Mouse (Mus musculus) inflammation-experienced regulatory T-cells, adult 6 months (primary cell): Measurements from ENCODE around the gene Rab12. TPM values are rescaled to one million over a fixed set of nuclear protein-coding genes. Genes with fewer than 3 reads are reported as not detected.
"Not testable (repeated sequence)": the region's sequence is repeated elsewhere in the genome, so short reads cannot be mapped to it uniquely, and the experiment has no call there.

Experiments
- ATAC-seq: one replicate; pipeline ENCODE4 v1.8.0; 2017
- polyA plus RNA-seq, 3 experiments: library from polyadenylated mRNA; unstranded; fragments of 100-300 nt; shearing (Covaris generic); gene quantifications; one replicate each; pipeline ENCODE4 v1.2.1; 2017

The Rab12 gene
- polyA plus RNA-seq, result 10 to 100 TPM in 2 of 3 experiments, 1 to 10 TPM in 1; 9.0 to 19.3 (median 19.0) TPM

GRCm38 (mm10) chr17:66519554-66520553 is at the start of gene Rab12:
Gene Rab12, minus strand, starts transcription at chr17:66519729.
- ATAC-seq, result peak; percentile 95

- no peak for ATAC-seq
Observed at GRCm38 (mm10) chr17:66564213-66564612, 44.7 kb upstream of the Rab12 start.

- ATAC-seq, result no peak
Observed at GRCm38 (mm10) chr17:66563551-66563950, 44.0 kb upstream of the Rab12 start.

- no peak for ATAC-seq
Observed at GRCm38 (mm10) chr17:66561380-66561779, 41.9 kb upstream of the Rab12 start.

- ATAC-seq, result no peak
Observed at GRCm38 (mm10) chr17:66558404-66559317, 39.1 kb upstream of the Rab12 start.

GRCm38 (mm10) chr17:66552690-66553089 is 33.2 kb upstream of the Rab12 start:
- ATAC-seq, result no peak

- ATAC-seq, result no peak
Observed at GRCm38 (mm10) chr17:66550486-66550885, 31.0 kb upstream of the Rab12 start.

GRCm38 (mm10) chr17:66532285-66532684 is 12.8 kb upstream of the Rab12 start:
- ATAC-seq, result no peak

GRCm38 (mm10) chr17:66523396-66523795 is 3.9 kb upstream of the Rab12 start:
- no peak for ATAC-seq

GRCm38 (mm10) chr17:66522631-66523030 is 3.1 kb upstream of the Rab12 start:
- not testable (repeated sequence) for ATAC-seq

- peak; percentile 49 for ATAC-seq
Observed at GRCm38 (mm10) chr17:66518877-66519553, 514 bp downstream of the Rab12 start.

- ATAC-seq, result no peak
Observed at GRCm38 (mm10) chr17:66516953-66517352, 2.6 kb downstream of the Rab12 start.

- no peak for ATAC-seq
Observed at GRCm38 (mm10) chr17:66514288-66514995, 5.1 kb downstream of the Rab12 start.

- peak; percentile 77 for ATAC-seq
Observed at GRCm38 (mm10) chr17:66512202-66512956, 7.2 kb downstream of the Rab12 start.

- ATAC-seq, result no peak
Observed at GRCm38 (mm10) chr17:66510221-66510683, 9.3 kb downstream of the Rab12 start.

- ATAC-seq, result no peak
Observed at GRCm38 (mm10) chr17:66507049-66507954, 12.2 kb downstream of the Rab12 start.

GRCm38 (mm10) chr17:66504964-66505363 is 14.6 kb downstream of the Rab12 start:
- no peak for ATAC-seq

- no peak for ATAC-seq
Observed at GRCm38 (mm10) chr17:66504248-66504647, 15.3 kb downstream of the Rab12 start.

GRCm38 (mm10) chr17:66503466-66503865 is 16.1 kb downstream of the Rab12 start:
- ATAC-seq, result no peak

GRCm38 (mm10) chr17:66502865-66503264 is 16.7 kb downstream of the Rab12 start:
- no peak for ATAC-seq
